Mouse (Mus musculus) neural tube, embryonic 11.5 days (tissue): ENCODE data around the gene Actbl2. TPM values are rescaled to one million over a fixed set of nuclear protein-coding genes. Genes with fewer than 3 reads are reported as not detected.

ENCODE experiments used
- ATAC-seq: fragments of 200-750 bp; cut with Nextera tagmentation; 2 replicates; pipeline ENCODE4 v1.8.0; 2017; ENCODE audit warnings: moderate number of reproducible peaks, mild to moderate bottlenecking, moderate TSS enrichment, moderate library complexity; ENCODE audit not compliant: insufficient read depth, low FRiP score, low TSS enrichment
- DNase-seq: peaks from one replicate; pipeline ENCODE4 v3.0.0-alpha.2; 2015; ENCODE audit warnings: low spot score
- H3K27ac ChIP-seq: fragments of 300-500 bp; sonication (generic); 2 replicates; pipeline ENCODE4 v1.5.1; 2014; ENCODE audit warnings: low read depth, mild to moderate bottlenecking, low read length
- H3K27me3 ChIP-seq: fragments of 300-500 bp; sonication (generic); 2 replicates; pipeline ENCODE4 v1.6.1; 2014; ENCODE audit warnings: mild to moderate bottlenecking, low read length, mixed read lengths; ENCODE audit not compliant: control insufficient read depth, insufficient read depth
- H3K36me3 ChIP-seq: fragments of 300-500 bp; sonication (generic); 2 replicates; pipeline ENCODE4 v1.6.1; 2014; ENCODE audit warnings: mild to moderate bottlenecking, low read length, moderate library complexity, mixed read lengths; ENCODE audit not compliant: control insufficient read depth, insufficient read depth
- H3K4me1 ChIP-seq: fragments of 300-500 bp; sonication (generic); 2 replicates; pipeline ENCODE4 v1.6.1; 2014; ENCODE audit warnings: low read length, mixed read lengths; ENCODE audit not compliant: control insufficient read depth, insufficient read depth
- H3K4me2 ChIP-seq: fragments of 300-500 bp; sonication (generic); 2 replicates; pipeline ENCODE4 v1.6.1; 2014; ENCODE audit warnings: low read depth, mild to moderate bottlenecking, moderate library complexity
- H3K4me3 ChIP-seq: fragments of 300-500 bp; sonication (generic); 2 replicates; pipeline ENCODE4 v1.5.1; 2014; ENCODE audit warnings: low read depth, low read length
- H3K9ac ChIP-seq: fragments of 300-500 bp; sonication (generic); 2 replicates; pipeline ENCODE4 v1.6.1; 2014; ENCODE audit warnings: mild to moderate bottlenecking, low read length
- H3K9me3 ChIP-seq: fragments of 300-500 bp; sonication (generic); 2 replicates; pipeline ENCODE4 v1.6.1; 2016; ENCODE audit warnings: low read length; ENCODE audit not compliant: control insufficient read depth
- WGBS: fragments of 180-500 bp; shearing (Covaris S2); extraction: QIAGEN DNeasy Blood & Tissue Kit; methylation state at CpG from one replicate; pipeline ENCODE4 v1.1.7; 2014; 5-methylcytosine and 5-hydroxymethylcytosine counted together
- polyA plus RNA-seq: library from polyadenylated mRNA; unstranded; fragments of >200 nt; fragmentation: Nextera tagmentation; extraction: Ambion mirVana; gene quantifications from 2 replicates; pipeline ENCODE4 v1.2.1, GENCODE M21; 2014

The Actbl2 gene
- polyA plus RNA-seq, 1 experiment from 2014 or later: not detected

DNA sequence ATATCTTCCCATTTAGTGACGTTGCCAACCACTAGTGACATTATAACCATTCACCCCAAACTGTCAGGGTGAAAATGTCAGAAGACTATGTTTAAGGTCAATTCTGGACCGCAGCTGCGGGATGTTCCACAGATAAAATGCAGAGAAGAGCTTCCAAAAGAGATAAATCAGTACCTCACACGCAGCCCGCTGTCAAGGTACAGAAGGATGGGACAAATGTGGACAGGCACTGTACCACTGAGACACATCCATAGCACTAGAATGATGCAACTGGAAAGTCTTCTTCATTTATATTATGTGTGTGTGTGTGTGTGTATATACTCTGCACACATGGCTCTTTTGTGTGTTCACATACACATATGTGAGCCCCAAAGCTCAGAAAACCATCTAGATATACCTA is 49.9 kb downstream of the Actbl2 start:
- no peaks in the 10 kb centered on the region for H3K36me3 ChIP-seq
- ATAC-seq (no peak), DNase-seq (no peak)
- H3K9ac ChIP-seq: no peak overlapping the region
- no peak overlapping the region for H3K4me3 ChIP-seq
- H3K4me1 ChIP-seq: no peaks in the 10 kb centered on the region
- no peaks in the 10 kb centered on the region for H3K9me3 ChIP-seq
- no peak overlapping the region for H3K27ac ChIP-seq
- H3K27me3 ChIP-seq: no peaks in the 10 kb centered on the region
- H3K4me2 ChIP-seq: no peak overlapping the region
- WGBS: 88% methylated on average over 5 of the region's 5 CpGs

Other genes starting within 250 kb of the Actbl2 start
- gene Gpbp1, start 235.1 kb downstream of the Actbl2 start, polyA plus RNA-seq: 129 and 135 TPM in 2 replicates